Mouse (Mus musculus): ENCODE results near the gene Cacna2d2.

DNA sequence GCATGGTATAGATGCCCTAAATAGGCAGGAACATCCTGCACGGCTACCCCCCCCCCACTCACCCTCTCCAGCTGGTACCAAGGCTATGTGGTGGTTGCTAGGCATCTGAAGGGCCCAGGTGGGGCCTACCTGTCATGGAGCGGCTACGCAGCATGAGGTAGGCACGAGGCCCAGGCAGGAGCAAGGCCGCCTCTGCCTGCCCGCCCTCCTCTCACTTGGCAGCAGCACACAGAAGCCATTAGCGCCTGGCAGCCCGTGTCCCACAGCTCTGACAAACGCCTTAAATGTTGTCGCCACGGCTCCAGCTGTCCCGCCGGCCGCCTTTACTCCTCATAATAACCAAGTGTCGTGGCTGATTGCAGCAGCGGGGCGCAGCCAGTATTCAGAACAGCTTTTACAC lies 84.9 kb downstream of the Cacna2d2 start:
- no peak for TF ChIP-seq CHD2 (IDR thresholded peaks at IDR 0.05; ENCODE audit: low read length)
- TF ChIP-seq CTCF (IDR thresholded peaks at IDR 0.05 in 2 of 3, conservative IDR thresholded peaks at IDR 0.05 in 1 of 3; ENCODE audit: control insufficient read depth in 1 of 3, insufficient read depth in 1 of 3, low read depth in 2 of 3, low read length in 3 of 3, poor library complexity in 1 of 3, severe bottlenecking in 1 of 3): no peak
- TF ChIP-seq SIN3A (IDR thresholded peaks at IDR 0.05; ENCODE audit: low read length): no peak
- no peak for TF ChIP-seq ELF1 (IDR thresholded peaks at IDR 0.05; ENCODE audit: low read depth, low read length)
- TF ChIP-seq GATA1 (IDR thresholded peaks at IDR 0.05; ENCODE audit: low read depth, low read length): no peak
- no peak for TF ChIP-seq POLR2A (IDR thresholded peaks at IDR 0.05; ENCODE audit: control insufficient read depth in 1 of 2, insufficient read depth in 1 of 2, low read depth in 1 of 2, low read length in 2 of 2, poor library complexity in 1 of 2)
- no peak for TF ChIP-seq E2F4 (IDR thresholded peaks at IDR 0.05; ENCODE audit: borderline replicate concordance, low read depth, low read length)
- TF ChIP-seq MYC (IDR thresholded peaks at IDR 0.05; ENCODE audit: low read depth, low read length): no peak
- no peak for TF ChIP-seq ZKSCAN1 (IDR thresholded peaks at IDR 0.05; ENCODE audit: low read depth, low read length)
- no peak for TF ChIP-seq CHD1 (IDR thresholded peaks at IDR 0.05; ENCODE audit: low read depth, low read length)
- no peak for TF ChIP-seq TCF12 (IDR thresholded peaks at IDR 0.05; ENCODE audit: low read depth, low read length)
- no peak for TF ChIP-seq USF1 (IDR thresholded peaks at IDR 0.05; ENCODE audit: low read depth, low read length)
- TF ChIP-seq TAL1 (IDR thresholded peaks at IDR 0.05; ENCODE audit: low read length): no peak
